Comparison of ENCODE assay signal across 15 mouse cellular contexts in genomic region chr11:8444759-8445422, GRCm38 (mm10).
A peak's percentile ranks its signal among the peaks of the same experiment; 100 is the strongest.
DNase-seq lines count a peak whose midpoint lies in the region; ATAC-seq and TF ChIP-seq lines count a peak whose summit lies in the region.
"Had no signal": no experiment of that assay in that cellular context is flagged by ENCODE, and none has a peak within 500 bp of the region (broad histone marks: within the 10 kb centered on the region; RNA-seq: fewer than 3 reads in every experiment).

No protein-coding gene starts in this region.

- peak; percentile 51; the same call in 1 of the 2 replicates for ATAC-seq in heart, embryonic 14.5 days (ENCODE audit: insufficient number of reproducible peaks, insufficient read depth, low FRiP score, low read depth)
- no peak for ATAC-seq in lung, embryonic 15.5 days (ENCODE audit: borderline replicate concordance, extremely low read depth, low FRiP score, low TSS enrichment)
- ATAC-seq in limb, embryonic 15.5 days (ENCODE audit: insufficient number of reproducible peaks, low FRiP score, low TSS enrichment, low read depth): no peak

- 58% methylated on average over 13 of the region's 13 CpGs for WGBS in heart, embryonic 14.5 days
- WGBS in lung, embryonic 15.5 days: 82% methylated on average over 13 of the region's 13 CpGs
- 81% methylated on average over 13 of the region's 13 CpGs for WGBS in lung, adult 2 months
- WGBS in limb, embryonic 15.5 days: 74% methylated on average over 13 of the region's 13 CpGs

- no peak overlapping the region for H3K9ac ChIP-seq in heart, embryonic 14.5 days (ENCODE audit: low read length)
- no peak overlapping the region for H3K9ac ChIP-seq in lung, embryonic 15.5 days
- no peak overlapping the region for H3K9ac ChIP-seq in limb, embryonic 15.5 days
- H3K9ac ChIP-seq: embryonic facial prominence, embryonic 13.5 days; liver, embryonic 15.5 days had no signal

- no peak overlapping the region for H3K4me2 ChIP-seq in heart, embryonic 14.5 days (ENCODE audit: low read length)
- H3K4me2 ChIP-seq in lung, embryonic 15.5 days: no peak overlapping the region
- H3K4me2 ChIP-seq in limb, embryonic 15.5 days: no peak overlapping the region
- H3K4me2 ChIP-seq: embryonic facial prominence, embryonic 13.5 days; liver, embryonic 15.5 days had no signal

- H3K4me1 ChIP-seq in heart, embryonic 14.5 days (ENCODE audit: control insufficient read depth in 2 of 2, insufficient read depth in 2 of 2, low read length in 2 of 2): peaks cover 18 to 38% of the 10 kb centered on the region in 2 experiments
- peaks cover 23% of the 10 kb centered on the region for H3K4me1 ChIP-seq in lung, embryonic 15.5 days
- peaks cover 6% of the 10 kb centered on the region for H3K4me1 ChIP-seq in lung, adult 2 months (ENCODE audit: control insufficient read depth, insufficient read depth, low read length)
- H3K4me1 ChIP-seq in limb, embryonic 15.5 days: peaks cover 25% of the 10 kb centered on the region
- H3K4me1 ChIP-seq: liver, embryonic 15.5 days had no signal

- H3K36me3 ChIP-seq in heart, embryonic 14.5 days (ENCODE audit: control insufficient read depth, insufficient read depth, low read length): peaks cover 81% of the 10 kb centered on the region
- H3K36me3 ChIP-seq in lung, embryonic 15.5 days: peaks cover 77% of the 10 kb centered on the region
- peaks cover 65% of the 10 kb centered on the region for H3K36me3 ChIP-seq in limb, embryonic 15.5 days

- TF ChIP-seq POLR2A in lung, adult 2 months (IDR thresholded peaks at IDR 0.05; ENCODE audit: borderline replicate concordance, extremely low read depth, low read depth, low read length): no peak

- H3K9me3 ChIP-seq in heart, embryonic 14.5 days (ENCODE audit: control insufficient read depth, low read length): no peaks in the 10 kb centered on the region
- H3K9me3 ChIP-seq in lung, embryonic 15.5 days: no peaks in the 10 kb centered on the region
- H3K9me3 ChIP-seq in limb, embryonic 15.5 days: no peaks in the 10 kb centered on the region
- H3K9me3 ChIP-seq: embryonic facial prominence, embryonic 13.5 days; liver, embryonic 15.5 days had no signal

- no peak for DNase-seq in heart, adult 18-20 months
- no peak for DNase-seq in lung, adult 2 months
- peak; percentile 58 for DNase-seq in Muller cell, postnatal 12 days (ENCODE audit: inconsistent ontology term)
- no peak for DNase-seq in right cerebral cortex, postnatal 36 days (ENCODE audit: low spot score in 2 of 2)
- no peak for DNase-seq in T-cell, adult 2 months (ENCODE audit: low spot score)
- DNase-seq: cerebellum, postnatal 36 days; kidney, adult 2 months; lung, postnatal 4 days; midbrain, embryonic 14.5 days; retina, postnatal 1 day had no signal

- H3K27ac ChIP-seq in heart, embryonic 14.5 days (replicated peaks in 1 of 2; ENCODE audit: control insufficient read depth in 1 of 2, insufficient read depth in 1 of 2, low read depth in 2 of 2, low read length in 2 of 2): peak overlapping the region; percentile 45 to 68; a peak in 3 of 4 replicates
- peak overlapping the region; percentile 55; the same call in 1 of the 2 replicates for H3K27ac ChIP-seq in lung, embryonic 15.5 days
- 0 out of 2 replicates have a peak overlapping the region, but pooled peaks have one; percentile 80 for H3K27ac ChIP-seq in limb, embryonic 15.5 days
- H3K27ac ChIP-seq: liver, embryonic 15.5 days had no signal

- H3K27me3 ChIP-seq in heart, embryonic 14.5 days (ENCODE audit: control insufficient read depth, insufficient read depth, low read length): no peaks in the 10 kb centered on the region
- no peaks in the 10 kb centered on the region for H3K27me3 ChIP-seq in lung, embryonic 15.5 days
- no peaks in the 10 kb centered on the region for H3K27me3 ChIP-seq in limb, embryonic 15.5 days
- H3K27me3 ChIP-seq: embryonic facial prominence, embryonic 13.5 days; liver, embryonic 15.5 days had no signal

- H3K4me3 ChIP-seq in heart, embryonic 14.5 days (ENCODE audit: control insufficient read depth in 1 of 2, insufficient read depth in 1 of 2, low read depth in 1 of 2, low read length in 2 of 2): no peak overlapping the region
- no peak overlapping the region for H3K4me3 ChIP-seq in lung, embryonic 15.5 days
- H3K4me3 ChIP-seq in lung, adult 2 months (replicated peaks; ENCODE audit: extremely low read depth, low read depth, low read length): no peak overlapping the region
- H3K4me3 ChIP-seq in limb, embryonic 15.5 days: no peak overlapping the region
- H3K4me3 ChIP-seq: embryonic facial prominence, embryonic 13.5 days; liver, embryonic 15.5 days had no signal

- no peak for TF ChIP-seq CTCF in lung, adult 2 months (IDR thresholded peaks at IDR 0.05; ENCODE audit: insufficient read depth, low read length)
